Mouse (Mus musculus) neural tube, embryonic 12.5 days (tissue): Measurements from ENCODE around the gene H2-Q7. TPM values are rescaled to one million over a fixed set of nuclear protein-coding genes. Genes with fewer than 3 reads are reported as not detected.
"Not testable (repeated sequence)": the region's sequence is repeated elsewhere in the genome, so short reads cannot be mapped to it uniquely, and the experiment has no call there.

Experiments
- ATAC-seq: fragments of 200-750 bp; cut with Nextera tagmentation; 2 replicates; pipeline ENCODE4 v1.8.0; 2017; ENCODE audit warnings: low read depth, mild to moderate bottlenecking, moderate TSS enrichment, moderate library complexity; ENCODE audit not compliant: low FRiP score
- H3K27ac ChIP-seq: fragments of 300-500 bp; sonication (generic); 2 replicates; pipeline ENCODE4 v1.5.1; 2016
- H3K27me3 ChIP-seq: fragments of 300-500 bp; sonication (generic); replicated peaks from 2 replicates; pipeline ENCODE4 v1.6.1; 2016; ENCODE audit warnings: mild to moderate bottlenecking
- H3K36me3 ChIP-seq: fragments of 300-500 bp; sonication (generic); 2 replicates; pipeline ENCODE4 v1.6.1; 2016; ENCODE audit warnings: mild to moderate bottlenecking
- H3K4me1 ChIP-seq: fragments of 300-500 bp; sonication (generic); 2 replicates; pipeline ENCODE4 v1.6.1; 2016
- H3K4me2 ChIP-seq: fragments of 300-500 bp; sonication (generic); replicated peaks from 2 replicates; pipeline ENCODE4 v1.6.1; 2016; ENCODE audit warnings: mild to moderate bottlenecking
- H3K4me3 ChIP-seq: fragments of 300-500 bp; sonication (generic); 2 replicates; pipeline ENCODE4 v1.5.1; 2016
- H3K9ac ChIP-seq: fragments of 300-500 bp; sonication (generic); 2 replicates; pipeline ENCODE4 v1.6.1; 2016; ENCODE audit warnings: mild to moderate bottlenecking
- H3K9me3 ChIP-seq: fragments of 300-500 bp; sonication (generic); 2 replicates; pipeline ENCODE4 v1.6.1; 2016; ENCODE audit warnings: mild to moderate bottlenecking
- WGBS: fragments of 180-500 bp; shearing (Covaris S2); methylation state at CpG from one replicate; pipeline ENCODE4 v1.1.7; 2016; 5-methylcytosine and 5-hydroxymethylcytosine counted together
- polyA plus RNA-seq: library from polyadenylated mRNA; unstranded; fragments of >200 nt; fragmentation: Nextera tagmentation; extraction: Ambion mirVana; gene quantifications from 2 replicates; pipeline ENCODE4 v1.2.1, GENCODE M21; 2016

H2-Q7 gene
- polyA plus RNA-seq, 1 experiment from 2014 or later = 6.8 TPM

DNA sequence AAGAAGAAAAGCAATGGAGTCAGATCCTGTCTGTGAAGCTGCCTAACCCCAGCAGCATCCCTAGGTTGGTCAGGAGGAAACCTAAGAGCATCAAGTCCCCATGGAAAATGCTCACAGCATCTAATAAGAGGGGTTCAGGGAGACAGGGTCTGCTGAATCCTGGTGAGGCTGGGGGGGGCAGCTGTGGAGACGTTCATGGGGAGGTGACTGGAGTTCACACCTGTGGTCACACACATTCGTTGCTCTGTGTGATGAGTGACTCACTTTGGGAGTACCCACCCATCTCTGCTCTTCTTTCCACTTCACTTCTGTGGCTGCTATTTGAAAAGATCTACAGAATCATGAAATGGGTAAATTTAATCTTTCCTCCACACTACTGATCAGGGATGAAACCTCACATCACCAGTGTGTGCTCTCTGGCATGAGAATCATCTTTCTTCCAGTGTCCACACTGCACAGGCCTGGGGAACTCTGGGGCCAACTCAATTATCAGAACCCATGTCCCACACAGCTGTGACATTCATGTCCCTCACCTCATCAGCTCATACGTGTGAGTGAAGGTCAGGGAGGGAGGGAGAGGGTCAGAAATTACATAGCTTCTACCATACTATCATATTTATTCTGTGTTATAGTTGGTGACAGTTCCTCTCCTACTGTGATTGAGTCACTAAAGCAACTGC, 15.7 kb upstream of the H2-Q7 start:
- not testable (repeated sequence) for ATAC-seq, H3K9me3 ChIP-seq, H3K9ac ChIP-seq, H3K4me1 ChIP-seq, H3K27ac ChIP-seq, H3K4me2 ChIP-seq, H3K36me3 ChIP-seq, H3K4me3 ChIP-seq
- H3K27me3 ChIP-seq = peaks cover 18% of the 10 kb centered on the region
- WGBS = 80% methylated on average over 3 of the region's 3 CpGs

DNA sequence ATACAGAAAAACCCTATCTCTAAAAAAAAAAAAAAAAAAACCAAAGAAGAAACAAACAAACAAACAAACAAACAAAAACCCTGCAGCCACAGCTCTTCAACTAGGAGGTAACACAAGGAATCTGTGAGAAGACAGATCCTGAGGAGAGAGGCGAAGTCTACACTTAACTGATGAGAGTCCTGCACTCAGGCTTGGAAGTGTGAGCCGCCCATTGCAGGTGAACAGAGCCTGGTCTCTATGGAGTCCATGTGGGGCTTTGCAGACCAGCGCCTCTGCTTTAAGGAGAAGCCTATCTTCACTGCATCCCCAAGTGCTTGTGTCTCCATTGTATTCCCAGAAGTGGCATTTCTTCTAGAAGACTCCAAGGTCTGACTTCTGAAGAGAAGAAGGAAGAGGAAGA, 14.8 kb upstream of the H2-Q7 start:
- H3K36me3 ChIP-seq, ATAC-seq, H3K4me2 ChIP-seq, H3K27ac ChIP-seq, H3K9me3 ChIP-seq, H3K9ac ChIP-seq, H3K4me1 ChIP-seq, H3K4me3 ChIP-seq: not testable (repeated sequence)
- H3K27me3 ChIP-seq = peaks cover 18% of the 10 kb centered on the region
- 87% methylated on average over 3 of the region's 3 CpGs for WGBS

DNA sequence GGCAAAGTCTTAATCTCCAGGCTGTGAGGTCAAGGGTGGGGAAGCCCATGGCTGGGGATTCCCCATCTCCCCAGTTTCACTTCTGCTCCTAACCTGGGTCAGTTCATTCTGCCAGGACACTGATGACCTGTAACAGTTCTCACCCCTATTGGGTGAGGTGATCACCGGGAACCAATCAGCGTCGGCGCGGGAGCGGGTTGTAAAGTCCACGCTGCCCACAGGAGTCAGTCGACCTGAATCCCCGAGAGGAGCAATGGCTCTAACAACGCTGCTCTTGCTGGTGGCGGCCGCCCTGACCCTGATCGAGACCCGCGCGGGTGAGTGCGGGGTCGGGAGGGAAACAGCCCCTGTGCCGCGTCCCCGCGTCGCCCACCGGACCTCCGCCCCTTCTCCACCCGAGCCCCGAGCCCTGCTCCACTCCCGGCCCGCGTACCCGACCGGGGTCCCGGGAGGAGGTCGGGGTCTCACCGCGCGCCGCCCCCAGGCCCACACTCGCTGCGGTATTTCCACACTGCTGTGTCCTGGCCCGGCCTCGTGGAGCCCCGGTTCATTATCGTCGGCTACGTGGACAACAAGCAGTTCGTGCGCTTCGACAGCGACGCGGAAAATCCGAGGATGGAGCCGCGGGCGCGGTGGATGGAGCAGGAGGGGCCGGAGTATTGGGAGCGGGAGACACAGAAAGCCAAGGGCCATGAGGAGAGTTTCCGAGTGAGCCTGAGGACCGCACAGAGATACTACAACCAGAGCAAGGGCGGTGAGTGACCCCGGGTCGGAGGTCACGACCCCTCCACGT, 14.1 kb upstream of the H2-Q7 start, which contains the start of gene H2-Q6:
Gene H2-Q6, plus strand, starts transcription at position 227 of the 793 bp plus-strand sequence.
- not testable (repeated sequence) for H3K27ac ChIP-seq, H3K36me3 ChIP-seq, H3K4me1 ChIP-seq, H3K9me3 ChIP-seq
- peak; percentile 52 for ATAC-seq
- H3K4me2 ChIP-seq = peak within 1 kb of the TSS; percentile 68
- H3K4me3 ChIP-seq = peak within 1 kb of the TSS; percentile 32
- peaks cover 18% of the 10 kb centered on the region for H3K27me3 ChIP-seq
- H3K9ac ChIP-seq = 0 out of 2 replicates have a peak within 1 kb of the TSS, but pooled peaks have one; percentile 21
- WGBS = 2% methylated on average over 56 of the region's 66 CpGs

DNA sequence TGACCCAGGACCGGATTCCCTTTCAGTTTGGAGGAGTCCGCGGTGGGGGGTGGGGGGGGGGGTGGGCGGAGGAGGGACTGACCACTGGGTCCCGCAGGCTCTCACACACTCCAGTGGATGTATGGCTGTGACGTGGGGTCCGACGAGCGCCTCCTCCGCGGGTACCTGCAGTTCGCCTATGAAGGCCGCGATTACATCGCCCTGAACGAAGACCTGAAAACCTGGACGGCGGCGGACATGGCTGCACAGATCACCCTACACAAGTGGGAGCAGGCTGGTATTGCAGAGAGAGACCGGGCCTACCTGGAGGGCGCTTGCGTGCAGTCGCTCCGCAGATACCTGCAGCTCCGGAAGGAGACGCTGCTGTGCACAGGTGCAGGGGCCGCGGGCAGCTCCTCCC, 13.5 kb upstream of the H2-Q7 start:
- 16% methylated on average over 28 of the region's 28 CpGs for WGBS
- H3K4me2 ChIP-seq = peak overlapping the region; percentile 68
- not testable (repeated sequence) for H3K27ac ChIP-seq, H3K9ac ChIP-seq, H3K36me3 ChIP-seq, H3K9me3 ChIP-seq, H3K4me1 ChIP-seq
- ATAC-seq = peak; percentile 38; the same call in 1 of the 2 replicates
- H3K4me3 ChIP-seq = peak overlapping the region; percentile 32
- H3K27me3 ChIP-seq = peaks cover 18% of the 10 kb centered on the region

DNA sequence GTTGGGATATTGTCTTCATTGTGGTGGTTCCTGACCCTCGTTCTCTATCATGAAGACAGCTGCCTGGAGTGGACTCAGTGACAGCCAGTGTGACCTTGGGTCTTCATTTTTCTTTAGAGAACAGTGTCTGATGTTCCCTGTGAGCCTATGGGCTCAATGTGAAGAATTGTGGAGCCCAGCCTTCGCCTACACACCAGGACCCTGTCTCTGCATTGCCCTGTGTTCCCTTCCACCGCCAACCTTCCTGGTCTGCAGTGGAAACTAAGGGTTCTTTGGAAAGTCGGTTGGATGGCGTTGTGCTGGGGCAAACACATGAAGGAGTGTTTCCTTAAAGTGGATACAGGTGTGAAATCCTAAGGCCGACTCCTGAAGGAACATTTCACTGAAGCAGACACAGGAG, 10.1 kb upstream of the H2-Q7 start:
- not testable (repeated sequence) for H3K27ac ChIP-seq, H3K4me1 ChIP-seq, H3K4me3 ChIP-seq, ATAC-seq, H3K9ac ChIP-seq, H3K4me2 ChIP-seq, H3K9me3 ChIP-seq, H3K36me3 ChIP-seq
- 89% methylated on average over 6 of the region's 6 CpGs for WGBS
- peaks cover 18% of the 10 kb centered on the region for H3K27me3 ChIP-seq

DNA sequence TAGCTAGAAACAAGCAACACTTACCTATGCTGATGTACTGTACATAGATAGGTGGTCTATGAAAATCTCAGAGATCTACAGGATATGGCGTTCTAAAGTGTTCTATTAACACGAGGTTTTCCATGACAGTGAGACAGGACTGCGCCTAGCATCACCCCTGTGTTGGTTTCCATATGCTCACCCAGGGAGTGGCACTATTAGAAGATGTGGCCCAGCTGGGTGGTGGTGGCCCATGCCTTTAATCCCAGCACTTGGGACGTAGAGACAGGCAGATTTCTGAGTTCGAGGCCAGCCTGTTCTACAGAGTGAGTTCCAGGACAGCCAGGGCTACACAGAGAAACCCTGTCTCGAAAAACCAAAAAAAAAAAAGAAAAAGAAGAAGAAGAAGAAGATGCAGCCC, 8.3 kb upstream of the H2-Q7 start:
- not testable (repeated sequence) for H3K9ac ChIP-seq, H3K36me3 ChIP-seq, ATAC-seq, H3K9me3 ChIP-seq, H3K4me1 ChIP-seq, H3K4me2 ChIP-seq, H3K27ac ChIP-seq, H3K27me3 ChIP-seq, H3K4me3 ChIP-seq
- 87% methylated on average over 6 of the region's 6 CpGs for WGBS

DNA sequence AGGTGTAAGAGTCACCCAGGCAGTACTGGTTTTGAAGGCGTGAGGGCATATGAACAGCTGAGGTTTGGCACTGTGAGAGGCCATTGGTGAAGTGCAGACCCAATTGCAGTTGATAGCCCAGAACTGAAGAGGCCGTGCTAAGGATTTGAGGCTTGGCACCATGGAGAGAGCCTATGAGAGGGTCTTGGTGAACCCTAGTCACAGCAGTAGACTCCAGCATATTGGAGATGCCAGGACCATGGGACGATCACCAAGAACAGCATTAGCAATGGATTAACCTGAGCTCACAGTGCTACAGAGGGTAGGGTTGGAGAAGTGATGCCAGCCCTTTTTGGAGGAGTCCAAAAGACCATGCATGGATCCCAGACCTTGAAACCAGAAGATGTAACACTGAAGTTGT, 6.8 kb upstream of the H2-Q7 start:
- not testable (repeated sequence) for H3K27me3 ChIP-seq, H3K4me3 ChIP-seq, H3K9me3 ChIP-seq, ATAC-seq, H3K9ac ChIP-seq, H3K4me1 ChIP-seq, H3K4me2 ChIP-seq, H3K36me3 ChIP-seq, H3K27ac ChIP-seq
- WGBS = 84% methylated on average over 3 of the region's 3 CpGs

DNA sequence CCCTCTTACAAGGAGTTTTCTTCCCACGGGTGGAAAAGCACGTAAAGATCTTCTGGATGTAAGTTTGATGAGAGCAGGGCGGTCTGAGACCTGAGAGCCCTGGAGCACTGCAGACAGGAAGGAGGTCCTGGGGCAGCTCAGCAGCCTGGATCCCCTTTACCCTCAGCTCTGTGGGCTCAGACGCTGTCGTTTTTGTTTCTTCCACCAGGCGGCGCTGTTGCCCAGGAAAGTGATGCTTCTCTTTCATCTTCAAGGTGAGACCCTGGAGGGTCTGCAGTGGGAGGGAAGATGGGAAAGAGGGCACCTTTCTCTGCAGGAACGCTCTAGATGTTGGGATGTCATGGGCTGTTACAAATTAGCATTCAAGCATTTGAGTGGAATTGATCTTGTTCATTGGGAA, 4.1 kb upstream of the H2-Q7 start:
- H3K36me3 ChIP-seq, H3K27me3 ChIP-seq, H3K9ac ChIP-seq, H3K9me3 ChIP-seq, ATAC-seq, H3K4me2 ChIP-seq, H3K27ac ChIP-seq, H3K4me3 ChIP-seq, H3K4me1 ChIP-seq: not testable (repeated sequence)
- WGBS = 8% methylated on average over 8 of the region's 8 CpGs

DNA sequence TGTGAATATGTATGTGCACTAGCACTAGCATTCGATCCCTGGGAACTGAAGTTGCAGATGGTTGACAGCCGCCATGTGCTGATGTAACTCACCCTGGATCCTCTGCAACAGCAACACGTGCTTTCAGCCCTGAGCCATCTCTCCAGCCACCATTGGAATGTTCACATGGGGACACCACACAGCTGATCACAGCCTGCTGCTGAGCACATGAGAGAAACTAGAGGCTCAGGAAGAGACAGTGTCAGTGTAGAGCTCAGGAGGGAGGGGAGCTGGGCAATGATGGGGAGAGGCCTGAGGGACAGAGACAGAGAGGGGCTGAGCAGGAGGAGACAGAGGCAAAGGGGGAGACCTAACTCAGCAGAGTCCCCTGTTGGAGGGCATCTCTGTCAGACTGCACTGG, 3.4 kb upstream of the H2-Q7 start:
- 77% methylated on average over 3 of the region's 3 CpGs for WGBS
- not testable (repeated sequence) for ATAC-seq, H3K36me3 ChIP-seq, H3K9ac ChIP-seq, H3K27ac ChIP-seq, H3K27me3 ChIP-seq, H3K9me3 ChIP-seq, H3K4me1 ChIP-seq, H3K4me2 ChIP-seq, H3K4me3 ChIP-seq

DNA sequence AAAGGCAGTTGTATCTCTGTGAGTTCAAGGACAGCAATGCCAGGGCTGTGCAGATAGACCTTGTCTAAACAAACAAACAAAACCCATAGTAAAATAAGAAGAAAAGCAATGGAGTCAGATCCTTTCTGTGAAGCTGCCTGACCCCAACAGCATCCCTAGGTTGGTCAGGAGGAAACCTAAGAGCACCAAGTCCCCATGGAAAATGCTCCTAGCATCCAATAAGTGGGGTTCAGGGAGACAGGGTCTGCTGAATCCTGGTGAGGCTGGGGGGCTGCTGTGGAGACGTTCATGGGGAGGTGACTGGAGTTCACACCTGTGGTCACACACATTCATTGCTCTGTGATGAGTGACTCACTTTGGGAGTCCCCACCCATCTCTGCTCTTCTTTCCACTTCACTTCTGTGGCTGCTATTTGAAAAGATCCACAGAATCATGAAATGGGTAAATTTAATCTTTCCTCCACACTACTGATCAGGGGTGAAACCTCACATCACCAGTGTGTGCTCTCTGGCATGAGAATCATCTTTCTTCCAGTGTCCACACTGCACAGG, 1.5 kb upstream of the H2-Q7 start:
- H3K9me3 ChIP-seq, ATAC-seq, H3K4me1 ChIP-seq, H3K4me2 ChIP-seq, H3K9ac ChIP-seq, H3K27ac ChIP-seq, H3K36me3 ChIP-seq, H3K4me3 ChIP-seq, H3K27me3 ChIP-seq: not testable (repeated sequence)
- WGBS = 80% methylated on average over 1 of the region's 1 CpGs

DNA sequence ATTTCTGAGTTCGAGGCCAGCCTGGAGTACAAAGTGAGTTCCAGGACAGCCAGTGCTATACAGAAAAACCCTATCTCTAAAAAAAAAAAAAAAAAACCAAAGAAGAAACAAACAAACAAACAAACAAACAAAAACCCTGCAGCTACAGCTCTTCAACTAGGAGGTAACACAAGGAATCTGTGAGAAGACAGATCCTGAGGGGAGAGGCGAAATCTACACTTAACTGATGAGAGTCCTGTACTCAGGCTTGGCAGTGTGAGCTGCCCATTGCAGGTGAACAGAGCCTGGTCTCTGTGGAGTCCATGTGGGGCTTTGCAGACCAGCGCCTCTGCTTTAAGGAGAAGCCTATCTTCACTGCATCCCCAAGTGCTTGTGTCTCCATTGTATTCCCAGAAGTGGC, 560 bp upstream of the H2-Q7 start:
- ATAC-seq = not testable (repeated sequence)

DNA sequence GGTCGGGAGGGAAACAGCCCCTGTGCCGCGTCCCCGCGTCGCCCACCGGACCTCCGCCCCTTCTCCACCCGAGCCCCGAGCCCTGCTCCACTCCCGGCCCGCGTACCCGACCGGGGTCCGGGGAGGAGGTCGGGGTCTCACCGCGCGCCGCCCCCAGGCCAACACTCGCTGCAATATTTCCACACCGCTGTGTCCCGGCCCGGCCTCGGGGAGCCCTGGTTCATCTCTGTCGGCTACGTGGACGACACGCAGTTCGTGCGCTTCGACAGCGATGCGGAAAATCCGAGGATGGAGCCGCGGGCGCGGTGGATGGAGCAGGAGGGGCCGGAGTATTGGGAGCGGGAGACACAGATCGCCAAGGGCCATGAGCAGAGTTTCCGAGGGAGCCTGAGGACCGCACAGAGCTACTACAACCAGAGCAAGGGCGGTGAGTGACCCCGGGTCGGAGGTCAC, 366 bp downstream of the H2-Q7 start:
- whole genome bisulfite sequencing = 1% methylated on average over 47 of the region's 48 CpGs
- not testable (repeated sequence) for H3K9me3 ChIP-seq, H3K27ac ChIP-seq, H3K4me1 ChIP-seq, H3K36me3 ChIP-seq, H3K27me3 ChIP-seq
- H3K4me2 ChIP-seq = peak overlapping the region; percentile 77
- H3K9ac ChIP-seq = peak overlapping the region; percentile 65
- H3K4me3 ChIP-seq = peak overlapping the region; percentile 50
- ATAC-seq = peak; percentile 63

More for the DNA sequence above, 560 bp upstream of the H2-Q7 start:
- not testable (repeated sequence) for H3K9ac ChIP-seq, H3K4me3 ChIP-seq, H3K27me3 ChIP-seq, H3K27ac ChIP-seq, H3K4me1 ChIP-seq, H3K36me3 ChIP-seq, H3K9me3 ChIP-seq
- WGBS = 86% methylated on average over 2 of the region's 3 CpGs
- H3K4me2 ChIP-seq = peak overlapping the region; percentile 77; the same call in 1 of the 2 replicates
